ENCODE assay signal across 16 mouse cellular contexts in the genomic region with DNA sequence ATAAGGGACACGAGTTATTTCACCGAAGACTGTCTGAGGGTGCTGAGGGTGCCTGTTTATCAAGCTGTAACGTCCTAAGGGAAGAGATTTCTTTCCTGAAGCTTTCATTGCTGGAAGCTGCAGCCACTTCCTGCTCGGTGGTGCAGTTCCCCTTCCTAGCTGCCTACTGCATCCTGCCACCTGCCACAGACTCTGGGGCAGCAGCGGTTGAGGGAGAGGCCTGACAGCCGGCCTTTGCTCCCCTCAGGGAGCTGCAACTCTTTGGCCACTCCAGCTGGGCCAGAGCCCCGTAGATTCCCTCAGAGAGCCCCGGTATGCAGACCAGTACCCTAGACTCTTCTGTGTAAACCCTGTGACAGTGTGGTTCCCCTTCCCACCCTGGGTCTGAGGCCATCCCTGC. TPM values are rescaled to one million over a fixed set of nuclear protein-coding genes. Genes with fewer than 3 reads are reported as not detected.
DNase-seq lines count a peak whose midpoint lies in the region; ATAC-seq and TF ChIP-seq lines count a peak whose summit lies in the region.
"Had no signal": no experiment of that assay in that cellular context is flagged by ENCODE, and none has a peak within 500 bp of the region (broad histone marks: within the 10 kb centered on the region; RNA-seq: fewer than 3 reads in every experiment).

No protein-coding gene starts in this region.

- H3K36me3 ChIP-seq in hindbrain, embryonic 13.5 days: no peaks in the 10 kb centered on the region
- H3K36me3 ChIP-seq in hindbrain, embryonic 14.5 days (replicated peaks; ENCODE audit: control insufficient read depth, insufficient read depth): no peaks in the 10 kb centered on the region
- no peaks in the 10 kb centered on the region for H3K36me3 ChIP-seq in neural tube, embryonic 15.5 days
- no peaks in the 10 kb centered on the region for H3K36me3 ChIP-seq in midbrain, postnatal 0 days (ENCODE audit: insufficient read depth, low read length)

- H3K27me3 ChIP-seq in hindbrain, embryonic 13.5 days: 0 out of 2 replicates have a peak, but pooled peaks cover 13% of the 10 kb centered on the region
- H3K27me3 ChIP-seq in hindbrain, embryonic 14.5 days (ENCODE audit: control insufficient read depth, insufficient read depth, low read length): no peaks in the 10 kb centered on the region
- no peaks in the 10 kb centered on the region for H3K27me3 ChIP-seq in neural tube, embryonic 15.5 days (replicated peaks)
- no peaks in the 10 kb centered on the region for H3K27me3 ChIP-seq in midbrain, postnatal 0 days (ENCODE audit: insufficient read depth, low read length)

- no peak for DNase-seq in hindbrain, embryonic 14.5 days (ENCODE audit: low spot score)
- peak; percentile 12 for DNase-seq in neural tube, embryonic 10.5 days (ENCODE audit: extremely low spot score, low spot score)
- no peak for DNase-seq in midbrain, postnatal 0 days (ENCODE audit: low spot score)
- no peak for DNase-seq in urinary bladder, adult 18-20 months (ENCODE audit: low spot score in 2 of 2)
- DNase-seq in spleen, postnatal 36 days (ENCODE audit: low spot score in 2 of 2): no peak
- DNase-seq: adrenal gland, postnatal 36 days; gastrocnemius, postnatal 25 days; heart, postnatal 10 days; lung, adult 18-20 months; lung, postnatal 14 days had no signal

- H3K4me3 ChIP-seq in hindbrain, embryonic 13.5 days: no peak overlapping the region
- H3K4me3 ChIP-seq in hindbrain, embryonic 14.5 days (replicated peaks; ENCODE audit: low read length): no peak overlapping the region
- H3K4me3 ChIP-seq in neural tube, embryonic 15.5 days (replicated peaks): no peak overlapping the region
- no peak overlapping the region for H3K4me3 ChIP-seq in midbrain, postnatal 0 days (ENCODE audit: low read depth, low read length)
- H3K4me3 ChIP-seq: forebrain, embryonic 13.5 days had no signal

- H3K4me1 ChIP-seq in hindbrain, embryonic 13.5 days (replicated peaks): peaks cover 56% of the 10 kb centered on the region
- peaks cover 21% of the 10 kb centered on the region for H3K4me1 ChIP-seq in hindbrain, embryonic 14.5 days (replicated peaks; ENCODE audit: control insufficient read depth, insufficient read depth, low read length)
- peaks cover 40% of the 10 kb centered on the region for H3K4me1 ChIP-seq in neural tube, embryonic 15.5 days
- peaks cover 17% of the 10 kb centered on the region; the same call in 1 of the 2 replicates for H3K4me1 ChIP-seq in midbrain, postnatal 0 days (ENCODE audit: insufficient read depth, low read length)

- no peak for ATAC-seq in hindbrain, embryonic 13.5 days (ENCODE audit: low FRiP score)
- ATAC-seq in hindbrain, embryonic 14.5 days (ENCODE audit: low FRiP score): no peak
- ATAC-seq in neural tube, embryonic 15.5 days (ENCODE audit: low FRiP score): no peak
- ATAC-seq in hematopoietic stem cell, adult 5-6 weeks (replicated peaks in 1 of 2; ENCODE audit: insufficient read depth in 1 of 2, low FRiP score in 2 of 2, low TSS enrichment in 1 of 2, low read depth in 1 of 2, poor library complexity in 2 of 2, severe bottlenecking in 2 of 2): peak; percentile 56 to 84
- ATAC-seq in midbrain, postnatal 0 days (ENCODE audit: low FRiP score): no peak
- ATAC-seq: forebrain, embryonic 13.5 days; inflammation-experienced regulatory T-cells, adult 6 months had no signal

- H3K9me3 ChIP-seq in hindbrain, embryonic 13.5 days: no peaks in the 10 kb centered on the region
- H3K9me3 ChIP-seq in hindbrain, embryonic 14.5 days (ENCODE audit: control insufficient read depth, low read length): no peaks in the 10 kb centered on the region
- no peaks in the 10 kb centered on the region for H3K9me3 ChIP-seq in neural tube, embryonic 15.5 days (replicated peaks)
- H3K9me3 ChIP-seq in midbrain, postnatal 0 days (ENCODE audit: low read length): no peaks in the 10 kb centered on the region
- H3K9me3 ChIP-seq: forebrain, embryonic 13.5 days had no signal

- TF ChIP-seq CTCF in midbrain, postnatal 0 days (IDR thresholded peaks at IDR 0.05): no peak

- WGBS in hindbrain, embryonic 13.5 days: 45% methylated on average over 8 of the region's 8 CpGs
- WGBS in hindbrain, embryonic 14.5 days: 52% methylated on average over 8 of the region's 8 CpGs
- 42% methylated on average over 8 of the region's 8 CpGs for WGBS in neural tube, embryonic 15.5 days
- WGBS in midbrain, postnatal 0 days: 44% methylated on average over 8 of the region's 8 CpGs

- H3K9ac ChIP-seq in hindbrain, embryonic 13.5 days: no peak overlapping the region
- H3K9ac ChIP-seq in hindbrain, embryonic 14.5 days: no peak overlapping the region
- no peak overlapping the region for H3K9ac ChIP-seq in neural tube, embryonic 15.5 days (replicated peaks)
- 0 out of 2 replicates have a peak overlapping the region, but pooled peaks have one; percentile 13 for H3K9ac ChIP-seq in midbrain, postnatal 0 days (replicated peaks; ENCODE audit: low read length, poor library complexity, severe bottlenecking)
- H3K9ac ChIP-seq: forebrain, embryonic 13.5 days had no signal

- no peak overlapping the region for H3K4me2 ChIP-seq in hindbrain, embryonic 13.5 days
- no peak overlapping the region for H3K4me2 ChIP-seq in hindbrain, embryonic 14.5 days (replicated peaks)
- no peak overlapping the region for H3K4me2 ChIP-seq in neural tube, embryonic 15.5 days
- H3K4me2 ChIP-seq in midbrain, postnatal 0 days (ENCODE audit: low read depth, low read length, poor library complexity, severe bottlenecking): no peak overlapping the region
- H3K4me2 ChIP-seq: forebrain, embryonic 13.5 days; liver, embryonic 11.5 days had no signal

- H3K27ac ChIP-seq in hindbrain, embryonic 13.5 days: 0 out of 2 replicates have a peak overlapping the region, but pooled peaks have one; percentile 12
- no peak overlapping the region for H3K27ac ChIP-seq in hindbrain, embryonic 14.5 days
- no peak overlapping the region for H3K27ac ChIP-seq in neural tube, embryonic 15.5 days (replicated peaks)
- H3K27ac ChIP-seq in midbrain, postnatal 0 days (ENCODE audit: low read depth, low read length): no peak overlapping the region
- H3K27ac ChIP-seq: forebrain, embryonic 13.5 days had no signal

RNA-seq across cellular contexts. Expression of a gene that starts 34.1 kb away (rescaled TPM):
- polyA plus RNA-seq in hindbrain, embryonic 13.5 days (2015; fragmentation: Nextera tagmentation; extraction: Ambion mirVana): 10.5 and 12.0 TPM in 2 replicates
- polyA plus RNA-seq in hindbrain, embryonic 14.5 days (2014; fragmentation: Nextera tagmentation; extraction: Ambion mirVana): 15.4 and 17.1 TPM in 2 replicates
- polyA plus RNA-seq in neural tube, embryonic 15.5 days (2015; fragmentation: Nextera tagmentation; extraction: Ambion mirVana): 16.6 and 22.1 TPM in 2 replicates
- total RNA-seq in hematopoietic stem cell, adult 5-6 weeks (2017): 14.7 and 16.3 TPM in 2 replicates
- 8.9 and 18.6 TPM in 2 replicates for total RNA-seq in midbrain, postnatal 0 days (2014; rRNA removed)
- polyA plus RNA-seq in midbrain, postnatal 0 days (2015; fragmentation: Nextera tagmentation; extraction: Ambion mirVana): 16.8 and 18.8 TPM in 2 replicates

Comparison
In these comparisons a context has a peak if more than half of its experiments do, and no peak if none do; other contexts are left out.
1. ATAC-seq: peak in hematopoietic stem cell, adult 5-6 weeks (2 of 2); none in hindbrain, embryonic 13.5 days (single experiment), hindbrain, embryonic 14.5 days (single experiment), neural tube, embryonic 15.5 days (single experiment) and midbrain, postnatal 0 days (single experiment).